Mouse (Mus musculus): ENCODE measurements around the gene Prap1. TPM values are rescaled to one million over a fixed set of nuclear protein-coding genes. Genes with fewer than 3 reads are reported as not detected.
A peak's percentile ranks its signal among the peaks of the same experiment; 100 is the strongest.

Prap1 gene
- polyA plus RNA-seq, 1 experiment from 2014 or later, result 9.5 TPM

- Histone ChIP-seq H3K27me3 (ENCODE audit: control insufficient read depth, insufficient read depth, low read depth, low read length) (peaks cover 31% of the 10 kb centered on the region), H3K4me3 (ENCODE audit: low read depth, low read length) (no peak overlapping the region), H3K36me3 (ENCODE audit: control insufficient read depth, insufficient read depth) (no peaks in the 10 kb centered on the region), H3K4me1 (ENCODE audit: control insufficient read depth, low read depth, low read length) (no peaks in the 10 kb centered on the region), H3K9ac (ENCODE audit: low read depth, low read length) (no peak overlapping the region), H3K4me2 (ENCODE audit: low read depth, low read length) (no peak overlapping the region), H3K27ac (ENCODE audit: low read length) (no peak overlapping the region), H3K9me3 (replicated peaks; ENCODE audit: control insufficient read depth, low read length) (no peaks in the 10 kb centered on the region)
- peak; percentile 13; the same call in 1 of the 2 replicates for ATAC-seq (ENCODE audit: low read depth)
- 5% methylated on average over 24 of the region's 24 CpGs for WGBS (ENCODE audit: insufficient replicate concordance)
These were observed 12.6 kb upstream of the Prap1 start for GRCm38 (mm10) chr7:140080503-140081156.

GRCm38 (mm10) chr7:140081408-140082241 lies 11.6 kb upstream of the Prap1 start:
- Histone ChIP-seq H3K27ac (ENCODE audit: low read length) (no peak overlapping the region), H3K4me1 (ENCODE audit: control insufficient read depth, low read depth, low read length) (no peaks in the 10 kb centered on the region), H3K4me2 (ENCODE audit: low read depth, low read length) (no peak overlapping the region), H3K9me3 (replicated peaks; ENCODE audit: control insufficient read depth, low read length) (no peaks in the 10 kb centered on the region), H3K27me3 (ENCODE audit: control insufficient read depth, insufficient read depth, low read depth, low read length) (peaks cover 31% of the 10 kb centered on the region), H3K9ac (ENCODE audit: low read depth, low read length) (no peak overlapping the region), H3K4me3 (ENCODE audit: low read depth, low read length) (no peak overlapping the region), H3K36me3 (ENCODE audit: control insufficient read depth, insufficient read depth) (no peaks in the 10 kb centered on the region)
- 20% methylated on average over 20 of the region's 20 CpGs for WGBS (ENCODE audit: insufficient replicate concordance)
- no peak for ATAC-seq (ENCODE audit: low read depth)

- Histone ChIP-seq H3K36me3 (ENCODE audit: control insufficient read depth, insufficient read depth) (no peaks in the 10 kb centered on the region), H3K9me3 (replicated peaks; ENCODE audit: control insufficient read depth, low read length) (no peaks in the 10 kb centered on the region), H3K9ac (ENCODE audit: low read depth, low read length) (no peak within 1 kb of the TSS), H3K4me2 (ENCODE audit: low read depth, low read length) (no peak within 1 kb of the TSS), H3K4me3 (ENCODE audit: low read depth, low read length) (no peak within 1 kb of the TSS), H3K27me3 (ENCODE audit: control insufficient read depth, insufficient read depth, low read depth, low read length) (peaks cover 31% of the 10 kb centered on the region), H3K4me1 (ENCODE audit: control insufficient read depth, low read depth, low read length) (no peaks in the 10 kb centered on the region), H3K27ac (ENCODE audit: low read length) (no peak within 1 kb of the TSS)
- ATAC-seq (ENCODE audit: low read depth), result no peak
- WGBS (ENCODE audit: insufficient replicate concordance), result 9% methylated on average over 18 of the region's 18 CpGs
These were observed 10.9 kb upstream of the Prap1 start, which contains the start of gene Caly for GRCm38 (mm10) chr7:140082242-140082678. Caly (minus strand) TSS chr7:140082548.

DNA sequence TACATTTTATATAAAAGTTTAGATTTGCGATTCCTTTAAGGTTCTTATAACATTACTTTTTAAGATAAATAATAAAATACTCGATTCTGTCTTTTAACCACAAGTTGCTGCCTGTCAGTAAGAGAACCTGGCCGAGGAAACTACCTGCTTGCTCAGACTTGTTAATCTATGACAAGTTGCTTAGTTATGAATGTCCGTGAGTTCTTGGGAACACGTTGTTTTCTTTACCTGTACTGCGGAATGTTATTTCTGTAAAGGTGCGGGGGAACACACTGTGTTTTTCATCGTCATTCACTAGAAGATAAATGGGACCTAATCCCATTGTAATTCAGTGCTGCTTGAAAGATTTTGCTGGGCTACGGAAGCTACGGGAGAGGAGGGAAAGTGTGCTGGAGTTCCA lies 2.6 kb upstream of the Prap1 start:
- 72% methylated on average over 10 of the region's 10 CpGs for WGBS (ENCODE audit: insufficient replicate concordance)
- Histone ChIP-seq H3K4me1 (ENCODE audit: control insufficient read depth, low read depth, low read length) (no peaks in the 10 kb centered on the region), H3K27me3 (ENCODE audit: control insufficient read depth, insufficient read depth, low read depth, low read length) (no peaks in the 10 kb centered on the region), H3K9ac (ENCODE audit: low read depth, low read length) (no peak overlapping the region), H3K36me3 (ENCODE audit: control insufficient read depth, insufficient read depth) (no peaks in the 10 kb centered on the region), H3K27ac (ENCODE audit: low read length) (no peak overlapping the region), H3K9me3 (replicated peaks; ENCODE audit: control insufficient read depth, low read length) (no peaks in the 10 kb centered on the region), H3K4me2 (ENCODE audit: low read depth, low read length) (no peak overlapping the region), H3K4me3 (ENCODE audit: low read depth, low read length) (no peak overlapping the region)
- ATAC-seq (ENCODE audit: low read depth), result no peak

- Histone ChIP-seq H3K9ac (ENCODE audit: low read depth, low read length) (no peak overlapping the region), H3K36me3 (ENCODE audit: control insufficient read depth, insufficient read depth) (no peaks in the 10 kb centered on the region), H3K4me1 (ENCODE audit: control insufficient read depth, low read depth, low read length) (no peaks in the 10 kb centered on the region), H3K9me3 (replicated peaks; ENCODE audit: control insufficient read depth, low read length) (no peaks in the 10 kb centered on the region), H3K27me3 (ENCODE audit: control insufficient read depth, insufficient read depth, low read depth, low read length) (no peaks in the 10 kb centered on the region), H3K27ac (ENCODE audit: low read length) (no peak overlapping the region), H3K4me2 (ENCODE audit: low read depth, low read length) (no peak overlapping the region), H3K4me3 (ENCODE audit: low read depth, low read length) (no peak overlapping the region)
- ATAC-seq (ENCODE audit: low read depth), result no peak
- WGBS (ENCODE audit: insufficient replicate concordance), result 47% methylated on average over 5 of the region's 5 CpGs
These were observed 1.8 kb downstream of the Prap1 start for GRCm38 (mm10) chr7:140094954-140095353.

- H3K4me1 ChIP-seq (ENCODE audit: control insufficient read depth, low read depth, low read length), result no peaks in the 10 kb centered on the region
- 50% methylated on average over 1 of the region's 1 CpGs for WGBS (ENCODE audit: insufficient replicate concordance)
These were observed 2.4 kb downstream of the Prap1 start for GRCm38 (mm10) chr7:140095556-140095955.

GRCm38 (mm10) chr7:140096055-140096454 lies 2.9 kb downstream of the Prap1 start:
- Histone ChIP-seq H3K9ac (ENCODE audit: low read depth, low read length) (no peak overlapping the region), H3K4me1 (ENCODE audit: control insufficient read depth, low read depth, low read length) (no peaks in the 10 kb centered on the region), H3K27me3 (ENCODE audit: control insufficient read depth, insufficient read depth, low read depth, low read length) (no peaks in the 10 kb centered on the region), H3K4me3 (ENCODE audit: low read depth, low read length) (no peak overlapping the region), H3K27ac (ENCODE audit: low read length) (no peak overlapping the region), H3K36me3 (ENCODE audit: control insufficient read depth, insufficient read depth) (no peaks in the 10 kb centered on the region), H3K4me2 (ENCODE audit: low read depth, low read length) (no peak overlapping the region), H3K9me3 (replicated peaks; ENCODE audit: control insufficient read depth, low read length) (no peaks in the 10 kb centered on the region)
- no peak for ATAC-seq (ENCODE audit: low read depth)

More at GRCm38 (mm10) chr7:140095556-140095955, 2.4 kb downstream of the Prap1 start:
- H3K9me3 ChIP-seq (replicated peaks; ENCODE audit: control insufficient read depth, low read length), result no peaks in the 10 kb centered on the region
- H3K36me3 ChIP-seq (ENCODE audit: control insufficient read depth, insufficient read depth), result no peaks in the 10 kb centered on the region
- H3K4me3 ChIP-seq (ENCODE audit: low read depth, low read length), result no peak overlapping the region
- no peak overlapping the region for H3K9ac ChIP-seq (ENCODE audit: low read depth, low read length)
- no peaks in the 10 kb centered on the region for H3K27me3 ChIP-seq (ENCODE audit: control insufficient read depth, insufficient read depth, low read depth, low read length)
- no peak overlapping the region for H3K27ac ChIP-seq (ENCODE audit: low read length)
- no peak for ATAC-seq (ENCODE audit: low read depth)
- no peak overlapping the region for H3K4me2 ChIP-seq (ENCODE audit: low read depth, low read length)

- no peak for ATAC-seq (ENCODE audit: low read depth)
- H3K36me3 ChIP-seq (ENCODE audit: control insufficient read depth, insufficient read depth), result no peaks in the 10 kb centered on the region
- no peaks in the 10 kb centered on the region for H3K27me3 ChIP-seq (ENCODE audit: control insufficient read depth, insufficient read depth, low read depth, low read length)
- 40% methylated on average over 1 of the region's 1 CpGs for WGBS (ENCODE audit: insufficient replicate concordance)
- no peak overlapping the region for H3K4me2 ChIP-seq (ENCODE audit: low read depth, low read length)
- no peak overlapping the region for H3K27ac ChIP-seq (ENCODE audit: low read length)
- H3K4me1 ChIP-seq (ENCODE audit: control insufficient read depth, low read depth, low read length), result peaks cover 2% of the 10 kb centered on the region
- H3K9ac ChIP-seq (ENCODE audit: low read depth, low read length), result no peak overlapping the region
- H3K9me3 ChIP-seq (replicated peaks; ENCODE audit: control insufficient read depth, low read length), result no peaks in the 10 kb centered on the region
- H3K4me3 ChIP-seq (ENCODE audit: low read depth, low read length), result no peak overlapping the region
These were observed 5.3 kb downstream of the Prap1 start for GRCm38 (mm10) chr7:140098466-140098865.

DNA sequence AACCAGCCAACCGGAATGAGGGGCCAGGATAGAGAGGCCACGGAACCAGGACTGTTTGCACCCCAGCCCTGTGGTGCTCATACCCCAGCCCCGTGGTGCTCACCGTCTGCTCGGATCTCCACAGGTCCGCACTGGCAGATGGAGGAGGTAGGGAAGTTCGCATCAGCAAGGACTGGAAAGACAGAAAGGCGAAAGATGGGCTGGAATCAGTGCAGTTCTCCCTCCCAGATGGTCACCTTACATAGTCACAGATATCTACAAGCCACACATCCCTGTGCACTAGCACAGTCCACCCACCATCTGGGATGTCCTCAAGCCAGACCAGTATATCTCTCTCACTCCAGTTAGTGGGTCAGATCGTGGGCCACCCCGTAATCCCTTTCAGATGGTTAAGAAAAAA lies 8.3 kb downstream of the Prap1 start:
- no peak for ATAC-seq (ENCODE audit: low read depth)
- Histone ChIP-seq H3K9ac (ENCODE audit: low read depth, low read length) (no peak overlapping the region), H3K27me3 (ENCODE audit: control insufficient read depth, insufficient read depth, low read depth, low read length) (no peaks in the 10 kb centered on the region), H3K27ac (ENCODE audit: low read length) (no peak overlapping the region), H3K4me2 (ENCODE audit: low read depth, low read length) (peak overlapping the region; percentile 76), H3K4me3 (ENCODE audit: low read depth, low read length) (no peak overlapping the region), H3K36me3 (ENCODE audit: control insufficient read depth, insufficient read depth) (no peaks in the 10 kb centered on the region), H3K9me3 (replicated peaks; ENCODE audit: control insufficient read depth, low read length) (no peaks in the 10 kb centered on the region), H3K4me1 (ENCODE audit: control insufficient read depth, low read depth, low read length) (peaks cover 2% of the 10 kb centered on the region)
- 74% methylated on average over 10 of the region's 10 CpGs for WGBS (ENCODE audit: insufficient replicate concordance)

Data from liver, embryonic 16.5 days (tissue).